ENCODE assay signal across 18 mouse cellular contexts in the genomic region with DNA sequence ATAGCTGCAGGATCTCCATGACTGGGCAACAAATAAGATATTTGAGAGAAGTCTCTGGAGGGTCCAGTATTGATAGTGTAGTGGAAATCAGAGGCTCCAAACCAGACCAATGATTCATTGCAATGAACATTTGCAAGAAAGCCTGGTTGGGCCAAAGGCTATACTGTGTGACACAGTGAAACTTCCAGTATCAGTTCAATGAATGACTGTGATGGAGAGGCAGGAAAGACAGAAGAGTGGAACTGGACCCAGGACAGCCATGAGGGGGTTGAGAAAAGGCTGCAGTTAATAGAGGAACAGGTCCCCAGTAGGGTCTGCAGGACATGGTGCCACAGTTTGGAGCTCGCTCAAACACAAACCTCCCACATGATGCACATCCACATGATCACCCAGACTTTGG. TPM values are rescaled to one million over a fixed set of nuclear protein-coding genes. Genes with fewer than 3 reads are reported as not detected.
DNase-seq lines count a peak whose midpoint lies in the region; ATAC-seq and TF ChIP-seq lines count a peak whose summit lies in the region.
"Had no signal": no experiment of that assay in that cellular context is flagged by ENCODE, and none has a peak within 500 bp of the region (broad histone marks: within the 10 kb centered on the region; RNA-seq: fewer than 3 reads in every experiment).

No protein-coding gene starts in this region.

- H3K36me3 ChIP-seq in kidney, embryonic 16.5 days (ENCODE audit: insufficient read depth, low read length): peaks cover 33% of the 10 kb centered on the region
- peaks cover 11% of the 10 kb centered on the region for H3K36me3 ChIP-seq in stomach, embryonic 16.5 days (ENCODE audit: control insufficient read depth, insufficient read depth, low read length)
- peaks cover 5% of the 10 kb centered on the region for H3K36me3 ChIP-seq in stomach, postnatal 0 days (ENCODE audit: control insufficient read depth, insufficient read depth, low read length)
- peaks cover 20% of the 10 kb centered on the region for H3K36me3 ChIP-seq in forebrain, postnatal 0 days (ENCODE audit: insufficient read depth)

- no peak overlapping the region for H3K27ac ChIP-seq in kidney, embryonic 16.5 days (ENCODE audit: low read length)
- no peak overlapping the region for H3K27ac ChIP-seq in stomach, embryonic 16.5 days (ENCODE audit: low read length)
- H3K27ac ChIP-seq in stomach, postnatal 0 days (replicated peaks): no peak overlapping the region
- no peak overlapping the region for H3K27ac ChIP-seq in forebrain, postnatal 0 days (ENCODE audit: low read depth, low read length)
- H3K27ac ChIP-seq: heart, embryonic 10.5 days; hindbrain, embryonic 12.5 days; macrophage; midbrain, embryonic 13.5 days had no signal

- 100% methylated on average over 1 of the region's 1 CpGs for WGBS in kidney, embryonic 16.5 days
- 83% methylated on average over 1 of the region's 1 CpGs for WGBS in stomach, embryonic 16.5 days
- WGBS in stomach, postnatal 0 days: 93% methylated on average over 1 of the region's 1 CpGs
- WGBS in forebrain, postnatal 0 days: 91% methylated on average over 1 of the region's 1 CpGs

- H3K27me3 ChIP-seq in kidney, embryonic 16.5 days (ENCODE audit: insufficient read depth, low read length): no peaks in the 10 kb centered on the region
- H3K27me3 ChIP-seq in stomach, embryonic 16.5 days (ENCODE audit: control insufficient read depth, insufficient read depth, low read length): no peaks in the 10 kb centered on the region
- H3K27me3 ChIP-seq in stomach, postnatal 0 days (ENCODE audit: control insufficient read depth, insufficient read depth, low read length): no peaks in the 10 kb centered on the region
- no peaks in the 10 kb centered on the region for H3K27me3 ChIP-seq in forebrain, postnatal 0 days (ENCODE audit: insufficient read depth, low read length)
- H3K27me3 ChIP-seq: hindbrain, embryonic 12.5 days; midbrain, embryonic 13.5 days had no signal

- H3K4me3 ChIP-seq in kidney, embryonic 16.5 days (ENCODE audit: low read length): no peak overlapping the region
- no peak overlapping the region for H3K4me3 ChIP-seq in stomach, embryonic 16.5 days (replicated peaks; ENCODE audit: low read length)
- H3K4me3 ChIP-seq in stomach, postnatal 0 days (ENCODE audit: low read depth, low read length): no peak overlapping the region
- H3K4me3 ChIP-seq in forebrain, postnatal 0 days (ENCODE audit: low read depth, low read length): no peak overlapping the region
- H3K4me3 ChIP-seq: heart, embryonic 10.5 days; hindbrain, embryonic 12.5 days; midbrain, embryonic 13.5 days had no signal

- H3K4me2 ChIP-seq in kidney, embryonic 16.5 days (replicated peaks; ENCODE audit: low read depth, low read length): no peak overlapping the region
- no peak overlapping the region for H3K4me2 ChIP-seq in stomach, embryonic 16.5 days (ENCODE audit: low read depth, low read length)
- no peak overlapping the region for H3K4me2 ChIP-seq in stomach, postnatal 0 days (replicated peaks; ENCODE audit: low read depth)
- no peak overlapping the region for H3K4me2 ChIP-seq in forebrain, postnatal 0 days (ENCODE audit: low read depth)
- H3K4me2 ChIP-seq: hindbrain, embryonic 12.5 days; midbrain, embryonic 13.5 days had no signal

- no peak for DNase-seq in kidney, adult 11 months
- no peak for DNase-seq in stomach, postnatal 0 days (ENCODE audit: low spot score)
- DNase-seq in forebrain, postnatal 0 days: no peak
- DNase-seq in heart, adult 9 months (ENCODE audit: low spot score in 2 of 2): no peak
- no peak for DNase-seq in adrenal gland, postnatal 4 days (ENCODE audit: low spot score in 2 of 2)
- DNase-seq: cerebellum, postnatal 25 days; gastrocnemius, postnatal 25 days; heart, postnatal 10 days; kidney, adult 9 months; layer of hippocampus, postnatal 36 days; lung, adult 18-20 months; thymus, adult 2 months had no signal

- no peaks in the 10 kb centered on the region for H3K9me3 ChIP-seq in kidney, embryonic 16.5 days (ENCODE audit: low read length)
- H3K9me3 ChIP-seq in stomach, embryonic 16.5 days (replicated peaks; ENCODE audit: control insufficient read depth, low read length): no peaks in the 10 kb centered on the region
- no peaks in the 10 kb centered on the region for H3K9me3 ChIP-seq in stomach, postnatal 0 days (ENCODE audit: control insufficient read depth, low read length)
- H3K9me3 ChIP-seq in forebrain, postnatal 0 days (ENCODE audit: low read length): no peaks in the 10 kb centered on the region
- H3K9me3 ChIP-seq: heart, embryonic 10.5 days; hindbrain, embryonic 12.5 days; midbrain, embryonic 13.5 days had no signal

- no peak overlapping the region for H3K9ac ChIP-seq in kidney, embryonic 16.5 days (replicated peaks; ENCODE audit: low read length)
- H3K9ac ChIP-seq in stomach, embryonic 16.5 days (ENCODE audit: low read length): no peak overlapping the region
- no peak overlapping the region for H3K9ac ChIP-seq in stomach, postnatal 0 days (ENCODE audit: low read length)
- no peak overlapping the region for H3K9ac ChIP-seq in forebrain, postnatal 0 days
- H3K9ac ChIP-seq: hindbrain, embryonic 12.5 days; midbrain, embryonic 13.5 days had no signal

- peak; percentile 36; the same call in 1 of the 2 replicates for ATAC-seq in kidney, embryonic 16.5 days (ENCODE audit: low FRiP score, low TSS enrichment)
- ATAC-seq in stomach, embryonic 16.5 days (ENCODE audit: insufficient read depth, low FRiP score): peak; percentile 34; the same call in 1 of the 2 replicates
- no peak for ATAC-seq in stomach, postnatal 0 days (ENCODE audit: low FRiP score, low TSS enrichment)
- peak; percentile 27; the same call in 1 of the 2 replicates for ATAC-seq in forebrain, postnatal 0 days
- ATAC-seq: midbrain, embryonic 13.5 days had no signal

- H3K4me1 ChIP-seq in kidney, embryonic 16.5 days (ENCODE audit: insufficient read depth, low read length): no peaks in the 10 kb centered on the region
- no peaks in the 10 kb centered on the region for H3K4me1 ChIP-seq in stomach, embryonic 16.5 days (ENCODE audit: control insufficient read depth, insufficient read depth, low read length)
- no peaks in the 10 kb centered on the region for H3K4me1 ChIP-seq in stomach, postnatal 0 days (replicated peaks; ENCODE audit: control insufficient read depth, insufficient read depth)
- no peaks in the 10 kb centered on the region for H3K4me1 ChIP-seq in forebrain, postnatal 0 days (ENCODE audit: insufficient read depth)
- H3K4me1 ChIP-seq: heart, embryonic 10.5 days; hindbrain, embryonic 12.5 days; midbrain, embryonic 13.5 days had no signal

- no peak for TF ChIP-seq EP300 in stomach, postnatal 0 days (optimal IDR thresholded peaks at IDR 0.05)

- no peak for TF ChIP-seq CTCF in stomach, postnatal 0 days (IDR thresholded peaks at IDR 0.05; ENCODE audit: low read depth)
- TF ChIP-seq CTCF in forebrain, postnatal 0 days (IDR thresholded peaks at IDR 0.05; ENCODE audit: low read depth): no peak

RNA-seq across cellular contexts. Expression of a gene that starts 6.8 kb away (rescaled TPM):
- 22.4 and 22.5 TPM in 2 replicates for polyA plus RNA-seq in kidney, embryonic 16.5 days (2015; fragmentation: Nextera tagmentation; extraction: Ambion mirVana)
- polyA plus RNA-seq in stomach, embryonic 16.5 days (2015; fragmentation: Nextera tagmentation; extraction: Ambion mirVana): 19.0 and 24.9 TPM in 2 replicates
- 11.8 and 12.8 TPM in 2 replicates for polyA plus RNA-seq in stomach, postnatal 0 days (2015; fragmentation: Nextera tagmentation; extraction: Ambion mirVana)
- 94.0 and 126 TPM in 2 replicates for total RNA-seq in forebrain, postnatal 0 days (2014; rRNA removed)
- 18.5 and 24.5 TPM in 2 replicates for polyA plus RNA-seq in forebrain, postnatal 0 days (2015; fragmentation: Nextera tagmentation; extraction: Ambion mirVana)
- 10 to 100 TPM; 59.1 to 72.1 TPM for total RNA-seq in adrenal gland, postnatal 4 days (2021)

RNA-seq across cellular contexts. Expression of a gene that starts 44.1 kb away (rescaled TPM):
- polyA plus RNA-seq in kidney, embryonic 16.5 days (2015; fragmentation: Nextera tagmentation; extraction: Ambion mirVana): 95.1 and 96.8 TPM in 2 replicates
- polyA plus RNA-seq in stomach, embryonic 16.5 days (2015; fragmentation: Nextera tagmentation; extraction: Ambion mirVana): 61.6 and 70.2 TPM in 2 replicates
- 20.9 and 21.4 TPM in 2 replicates for polyA plus RNA-seq in stomach, postnatal 0 days (2015; fragmentation: Nextera tagmentation; extraction: Ambion mirVana)
- total RNA-seq in forebrain, postnatal 0 days (2014; rRNA removed): 83.3 and 103 TPM in 2 replicates
- 29.5 and 42.3 TPM in 2 replicates for polyA plus RNA-seq in forebrain, postnatal 0 days (2015; fragmentation: Nextera tagmentation; extraction: Ambion mirVana)
- 10 to 100 TPM; 80.7 to 96.7 TPM for total RNA-seq in adrenal gland, postnatal 4 days (2021)
